Mouse (Mus musculus) A20 (cell line): ENCODE measurements around the gene Glis1.

Experiments
- DNase-seq: peaks from one replicate; pipeline ENCODE4 v3.0.0-alpha.2; 2011; ENCODE audit warnings: low read depth, low spot score

The Glis1 gene

GRCm38 (mm10) chr4:107683006-107683756 is 248.8 kb downstream of the Glis1 start:
- no peak for DNase-seq

- no peak for DNase-seq
These were observed 249.7 kb downstream of the Glis1 start, which contains the start of gene Dmrtb1 for GRCm38 (mm10) chr4:107684130-107684529. TSS of gene Dmrtb1 (minus strand) at chr4:107684230.
